Mouse (Mus musculus): ENCODE data around the gene Dynlt1b. TPM values are rescaled to one million over a fixed set of nuclear protein-coding genes. Genes with fewer than 3 reads are reported as not detected.
"Not testable (repeated sequence)": the region's sequence is repeated elsewhere in the genome, so short reads cannot be mapped to it uniquely, and the experiment has no call there.

Dynlt1b gene
- 296 and 470 TPM in 2 replicates for polyA plus RNA-seq (2012; rRNA removed)

- peak within 1 kb of the TSS; percentile 67 for H3K27ac ChIP-seq (ENCODE audit: control insufficient read depth, insufficient read depth, low read length)
- not testable (repeated sequence) for H3K36me3 ChIP-seq (ENCODE audit: control insufficient read depth, insufficient read depth, low read length); H3K4me1 ChIP-seq (replicated peaks; ENCODE audit: control insufficient read depth, insufficient read depth, low read length); H3K27me3 ChIP-seq (ENCODE audit: control insufficient read depth, insufficient read depth, low read length)
- H3K4me3 ChIP-seq (ENCODE audit: control insufficient read depth, insufficient read depth, low read length), result peak within 1 kb of the TSS; percentile 23
- TF ChIP-seq POLR2A (IDR thresholded peaks at IDR 0.05; ENCODE audit: control insufficient read depth, extremely low read depth, insufficient read depth, low read length, poor library complexity), result peak; percentile 94
- peak; percentile 58; the same call in 1 of the 2 replicates for TF ChIP-seq CTCF (IDR thresholded peaks at IDR 0.05; ENCODE audit: borderline replicate concordance, control insufficient read depth, extremely low read depth, insufficient read depth, low read length, poor library complexity)
- under 1% methylated on average over 27 of the region's 27 CpGs for WGBS
- peak; percentile 100 for DNase-seq
Measured at GRCm38 (mm10) chr17:6429945-6430344, at the start of gene Dynlt1b. Gene Dynlt1b (plus strand): TSS chr17:6430112.

GRCm38 (mm10) chr17:6380182-6380841, 49.6 kb upstream of the Dynlt1b start:
- H3K36me3 ChIP-seq (ENCODE audit: control insufficient read depth, insufficient read depth, low read length); H3K27ac ChIP-seq (ENCODE audit: control insufficient read depth, insufficient read depth, low read length); DNase-seq; H3K4me3 ChIP-seq (ENCODE audit: control insufficient read depth, insufficient read depth, low read length); H3K27me3 ChIP-seq (ENCODE audit: control insufficient read depth, insufficient read depth, low read length); H3K4me1 ChIP-seq (replicated peaks; ENCODE audit: control insufficient read depth, insufficient read depth, low read length): not testable (repeated sequence)
- 90% methylated on average over 1 of the region's 8 CpGs for WGBS

- not testable (repeated sequence) for H3K27me3 ChIP-seq (ENCODE audit: control insufficient read depth, insufficient read depth, low read length); H3K36me3 ChIP-seq (ENCODE audit: control insufficient read depth, insufficient read depth, low read length); H3K4me3 ChIP-seq (ENCODE audit: control insufficient read depth, insufficient read depth, low read length); DNase-seq; H3K27ac ChIP-seq (ENCODE audit: control insufficient read depth, insufficient read depth, low read length); H3K4me1 ChIP-seq (replicated peaks; ENCODE audit: control insufficient read depth, insufficient read depth, low read length)
- no CpG with 5 or more reads among the region's 8 CpGs for WGBS
Measured at GRCm38 (mm10) chr17:6381071-6381682, 48.7 kb upstream of the Dynlt1b start.

GRCm38 (mm10) chr17:6386927-6387326, 43.0 kb upstream of the Dynlt1b start:
- not testable (repeated sequence) for H3K36me3 ChIP-seq (ENCODE audit: control insufficient read depth, insufficient read depth, low read length); H3K27me3 ChIP-seq (ENCODE audit: control insufficient read depth, insufficient read depth, low read length); DNase-seq; H3K27ac ChIP-seq (ENCODE audit: control insufficient read depth, insufficient read depth, low read length); H3K4me1 ChIP-seq (replicated peaks; ENCODE audit: control insufficient read depth, insufficient read depth, low read length); H3K4me3 ChIP-seq (ENCODE audit: control insufficient read depth, insufficient read depth, low read length)
- WGBS, result no CpG with 5 or more reads among the region's 4 CpGs

GRCm38 (mm10) chr17:6387380-6387911, 42.5 kb upstream of the Dynlt1b start:
- no CpG with 5 or more reads among the region's 9 CpGs for WGBS
- not testable (repeated sequence) for H3K4me1 ChIP-seq (replicated peaks; ENCODE audit: control insufficient read depth, insufficient read depth, low read length); H3K27me3 ChIP-seq (ENCODE audit: control insufficient read depth, insufficient read depth, low read length); DNase-seq; H3K36me3 ChIP-seq (ENCODE audit: control insufficient read depth, insufficient read depth, low read length); H3K27ac ChIP-seq (ENCODE audit: control insufficient read depth, insufficient read depth, low read length); H3K4me3 ChIP-seq (ENCODE audit: control insufficient read depth, insufficient read depth, low read length)

DNA sequence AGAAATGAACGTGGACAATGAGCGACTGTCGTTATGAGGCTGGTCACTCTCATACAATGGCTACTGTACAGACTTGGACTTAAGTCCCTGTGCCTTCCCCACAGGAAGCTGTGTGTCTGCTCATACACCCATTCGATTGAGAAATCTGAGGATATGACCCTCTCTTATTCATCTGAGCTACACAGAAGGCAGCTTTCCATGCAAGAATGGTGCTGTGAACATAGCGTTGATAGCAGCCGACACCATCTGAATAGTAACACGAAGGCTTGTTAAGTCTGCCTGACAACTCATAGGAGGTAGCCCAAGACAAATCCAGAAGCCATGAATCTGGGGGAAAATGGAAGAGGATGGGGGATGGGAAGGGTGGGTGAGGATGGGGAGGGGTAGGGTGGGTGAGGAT, 40.4 kb upstream of the Dynlt1b start:
- H3K36me3 ChIP-seq (ENCODE audit: control insufficient read depth, insufficient read depth, low read length); H3K27me3 ChIP-seq (ENCODE audit: control insufficient read depth, insufficient read depth, low read length); H3K4me3 ChIP-seq (ENCODE audit: control insufficient read depth, insufficient read depth, low read length); H3K4me1 ChIP-seq (replicated peaks; ENCODE audit: control insufficient read depth, insufficient read depth, low read length); DNase-seq; H3K27ac ChIP-seq (ENCODE audit: control insufficient read depth, insufficient read depth, low read length): not testable (repeated sequence)
- WGBS, result 87% methylated on average over 5 of the region's 7 CpGs

- H3K4me3 ChIP-seq (ENCODE audit: control insufficient read depth, insufficient read depth, low read length); H3K4me1 ChIP-seq (replicated peaks; ENCODE audit: control insufficient read depth, insufficient read depth, low read length); H3K36me3 ChIP-seq (ENCODE audit: control insufficient read depth, insufficient read depth, low read length); H3K27me3 ChIP-seq (ENCODE audit: control insufficient read depth, insufficient read depth, low read length); H3K27ac ChIP-seq (ENCODE audit: control insufficient read depth, insufficient read depth, low read length); DNase-seq: not testable (repeated sequence)
- WGBS, result 96% methylated on average over 2 of the region's 2 CpGs
Measured at GRCm38 (mm10) chr17:6390731-6391130, 39.2 kb upstream of the Dynlt1b start.

DNA sequence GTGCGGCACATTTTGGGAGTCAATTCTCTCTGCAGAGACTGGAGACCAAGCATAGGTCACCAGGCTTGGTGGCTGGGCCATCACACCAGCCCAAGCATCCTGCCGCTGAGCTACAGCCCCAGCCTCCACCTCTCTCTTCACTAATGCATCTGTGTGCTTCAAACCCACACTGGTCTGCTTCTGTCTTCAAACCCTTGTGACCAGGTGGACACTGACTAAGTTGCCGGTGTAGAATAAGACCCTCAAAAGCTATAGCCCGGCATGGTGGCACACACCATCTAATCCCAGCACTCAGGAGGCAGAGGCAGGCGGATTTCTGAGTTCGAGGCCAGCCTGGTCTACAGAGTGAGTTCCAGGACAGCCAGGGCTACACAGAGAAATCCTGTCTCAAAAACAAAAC, 38.2 kb upstream of the Dynlt1b start:
- not testable (repeated sequence) for DNase-seq; H3K36me3 ChIP-seq (ENCODE audit: control insufficient read depth, insufficient read depth, low read length); H3K4me3 ChIP-seq (ENCODE audit: control insufficient read depth, insufficient read depth, low read length); H3K27me3 ChIP-seq (ENCODE audit: control insufficient read depth, insufficient read depth, low read length); H3K4me1 ChIP-seq (replicated peaks; ENCODE audit: control insufficient read depth, insufficient read depth, low read length); H3K27ac ChIP-seq (ENCODE audit: control insufficient read depth, insufficient read depth, low read length)
- WGBS, result 96% methylated on average over 5 of the region's 6 CpGs

GRCm38 (mm10) chr17:6392473-6393340, 37.2 kb upstream of the Dynlt1b start:
- H3K36me3 ChIP-seq (ENCODE audit: control insufficient read depth, insufficient read depth, low read length); H3K27ac ChIP-seq (ENCODE audit: control insufficient read depth, insufficient read depth, low read length); DNase-seq; H3K27me3 ChIP-seq (ENCODE audit: control insufficient read depth, insufficient read depth, low read length); H3K4me1 ChIP-seq (replicated peaks; ENCODE audit: control insufficient read depth, insufficient read depth, low read length); H3K4me3 ChIP-seq (ENCODE audit: control insufficient read depth, insufficient read depth, low read length): not testable (repeated sequence)
- WGBS, result no CpG with 5 or more reads among the region's 4 CpGs

GRCm38 (mm10) chr17:6398079-6398478, 31.8 kb upstream of the Dynlt1b start:
- 0% methylated on average over 2 of the region's 3 CpGs for WGBS
- H3K27ac ChIP-seq (ENCODE audit: control insufficient read depth, insufficient read depth, low read length); DNase-seq; H3K27me3 ChIP-seq (ENCODE audit: control insufficient read depth, insufficient read depth, low read length); H3K36me3 ChIP-seq (ENCODE audit: control insufficient read depth, insufficient read depth, low read length); H3K4me3 ChIP-seq (ENCODE audit: control insufficient read depth, insufficient read depth, low read length); H3K4me1 ChIP-seq (replicated peaks; ENCODE audit: control insufficient read depth, insufficient read depth, low read length): not testable (repeated sequence)

Measured in thymus, adult 2 months (tissue).